Mouse (Mus musculus) lung, embryonic 14.5 days (tissue): ENCODE measurements around the gene Hnrnph1. TPM values are rescaled to one million over a fixed set of nuclear protein-coding genes. Genes with fewer than 3 reads are reported as not detected.

Experiments used
- ATAC-seq: fragments of 200-750 bp; cut with Nextera tagmentation; 2 replicates; pipeline ENCODE4 v1.8.0; 2017; ENCODE audit warnings: mild to moderate bottlenecking, moderate TSS enrichment, moderate library complexity; ENCODE audit not compliant: insufficient read depth
- DNase-seq: peaks from one replicate; pipeline ENCODE4 v3.0.0-alpha.2; 2015
- H3K27ac ChIP-seq: fragments of 300-500 bp; sonication (generic); 2 replicates; pipeline ENCODE4 v1.5.1; 2014; ENCODE audit warnings: low read depth, mild to moderate bottlenecking, moderate library complexity
- H3K27me3 ChIP-seq: fragments of 300-500 bp; sonication (generic); 2 replicates; pipeline ENCODE4 v1.6.1; 2014; ENCODE audit warnings: low read length, control low read depth; ENCODE audit not compliant: insufficient read depth
- H3K36me3 ChIP-seq: fragments of 300-500 bp; sonication (generic); 2 replicates; pipeline ENCODE4 v1.6.1; 2014; ENCODE audit warnings: control low read depth; ENCODE audit not compliant: insufficient read depth
- H3K4me1 ChIP-seq: fragments of 300-500 bp; sonication (generic); 2 replicates; pipeline ENCODE4 v1.6.1; 2014; ENCODE audit warnings: antibody characterized with exemption, control low read depth; ENCODE audit not compliant: insufficient read depth
- H3K4me2 ChIP-seq: fragments of 300-500 bp; sonication (generic); 2 replicates; pipeline ENCODE4 v1.6.1; 2014; ENCODE audit warnings: mild to moderate bottlenecking
- H3K4me3 ChIP-seq: fragments of 300-500 bp; sonication (generic); 2 replicates; pipeline ENCODE4 v1.5.1; 2014; ENCODE audit warnings: low read depth, low read length
- H3K9ac ChIP-seq: fragments of 300-500 bp; sonication (generic); 2 replicates; pipeline ENCODE4 v1.6.1; 2014
- H3K9me3 ChIP-seq: fragments of 300-500 bp; sonication (generic); 2 replicates; pipeline ENCODE4 v1.6.1; 2016; ENCODE audit warnings: low read depth, low read length, control low read depth
- CTCF ChIP-seq: IDR thresholded peaks from 2 replicates; pipeline ENCODE4 v1.5.1; 2016; ENCODE audit warnings: antibody characterized with exemption, low read depth
- WGBS: fragments of 180-500 bp; shearing (Covaris S2); extraction: QIAGEN DNeasy Blood & Tissue Kit; methylation state at CpG from one replicate; pipeline ENCODE4 v1.1.7; 2014; 5-methylcytosine and 5-hydroxymethylcytosine counted together
- polyA plus RNA-seq: library from polyadenylated mRNA; unstranded; fragments of >200 nt; fragmentation: Nextera tagmentation; extraction: Ambion mirVana; gene quantifications from 2 replicates; pipeline ENCODE4 v1.2.1, GENCODE M21; 2014

The Hnrnph1 gene
- polyA plus RNA-seq, 1 experiment from 2014 or later = 573 TPM

DNA sequence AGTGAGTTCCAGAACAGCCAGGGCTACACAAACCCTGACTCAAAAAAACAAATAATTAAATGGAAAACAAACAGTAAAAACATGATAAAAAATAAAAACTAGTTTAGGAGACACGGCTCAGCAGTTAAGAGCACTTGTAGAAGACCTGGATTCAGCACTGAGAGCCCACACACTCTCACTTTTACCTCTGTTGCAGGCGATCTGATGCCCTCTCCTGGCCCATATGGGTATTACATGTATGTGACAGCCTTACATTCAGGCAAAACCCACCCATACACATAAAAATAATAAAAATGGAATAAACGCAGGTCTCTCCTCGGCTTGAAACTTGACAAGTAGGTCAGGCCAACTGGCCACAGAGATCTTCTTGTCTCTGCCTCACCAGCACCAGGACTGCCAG lies 12.2 kb upstream of the Hnrnph1 start:
- TF ChIP-seq CTCF = peak; percentile 93
- no peaks in the 10 kb centered on the region for H3K9me3 ChIP-seq
- DNase-seq (peak; percentile 93), ATAC-seq (peak; percentile 67; the same call in 1 of the 2 replicates)
- no peak overlapping the region for H3K9ac ChIP-seq
- H3K27me3 ChIP-seq = no peaks in the 10 kb centered on the region
- WGBS = 7% methylated on average over 4 of the region's 4 CpGs
- no peak overlapping the region for H3K27ac ChIP-seq
- H3K36me3 ChIP-seq = no peaks in the 10 kb centered on the region
- H3K4me3 ChIP-seq = no peak overlapping the region
- no peaks in the 10 kb centered on the region for H3K4me1 ChIP-seq
- H3K4me2 ChIP-seq = no peak overlapping the region

DNA sequence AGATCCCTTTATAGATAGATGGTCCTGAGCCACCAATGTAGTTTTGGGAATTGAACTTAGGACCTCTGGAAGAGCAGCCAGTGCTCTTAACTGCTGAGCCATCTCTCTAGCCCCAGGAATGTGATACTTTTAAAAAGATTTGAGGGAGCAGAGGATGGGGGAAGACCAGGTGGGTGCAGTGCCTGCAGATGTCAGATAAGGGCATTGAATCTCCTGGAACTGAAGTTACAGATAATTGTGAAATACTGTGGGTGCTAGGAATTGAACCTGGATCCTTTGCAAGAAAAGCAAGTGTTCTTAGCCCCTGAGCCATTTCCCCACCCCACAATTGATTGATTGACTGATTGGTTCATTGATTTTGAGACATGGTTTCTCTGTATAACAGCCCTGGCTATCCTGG lies 11.5 kb upstream of the Hnrnph1 start:
- DNase-seq = no peak
- TF ChIP-seq CTCF = no peak
- H3K4me1 ChIP-seq = no peaks in the 10 kb centered on the region
- no peaks in the 10 kb centered on the region for H3K27me3 ChIP-seq
- H3K9ac ChIP-seq = no peak overlapping the region
- H3K9me3 ChIP-seq = no peaks in the 10 kb centered on the region
- no peak for ATAC-seq
- H3K4me2 ChIP-seq = no peak overlapping the region
- no peak overlapping the region for H3K4me3 ChIP-seq
- H3K27ac ChIP-seq = no peak overlapping the region
- no peaks in the 10 kb centered on the region for H3K36me3 ChIP-seq

DNA sequence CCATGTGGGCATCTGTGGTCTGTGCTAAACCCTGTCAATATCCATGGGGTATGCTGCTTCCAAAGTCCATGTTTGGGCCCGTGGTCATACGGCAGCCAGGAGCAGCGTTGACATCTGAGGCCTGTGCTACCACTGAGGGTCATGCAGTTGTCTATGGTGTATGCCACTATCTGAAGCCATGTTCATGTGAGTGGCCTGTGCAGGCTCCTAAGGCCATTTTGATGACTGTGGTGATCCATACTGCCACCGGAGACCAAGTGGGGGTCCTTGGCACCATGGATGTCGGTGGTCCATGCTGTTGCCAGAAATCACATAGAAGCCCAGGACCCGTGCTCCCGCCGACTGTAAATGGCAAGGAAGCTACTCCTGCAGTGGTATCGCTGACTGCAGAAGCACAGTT lies 9.3 kb upstream of the Hnrnph1 start:
- 93% methylated on average over 9 of the region's 9 CpGs for WGBS
- TF ChIP-seq CTCF = no peak
- Histone ChIP-seq H3K4me3 (no peak overlapping the region), H3K4me1 (no peaks in the 10 kb centered on the region; the same call in 1 of the 2 replicates), H3K36me3 (no peaks in the 10 kb centered on the region), H3K27ac (no peak overlapping the region), H3K9me3 (no peaks in the 10 kb centered on the region), H3K27me3 (no peaks in the 10 kb centered on the region), H3K9ac (no peak overlapping the region), H3K4me2 (no peak overlapping the region)
- ATAC-seq (no peak), DNase-seq (no peak)

DNA sequence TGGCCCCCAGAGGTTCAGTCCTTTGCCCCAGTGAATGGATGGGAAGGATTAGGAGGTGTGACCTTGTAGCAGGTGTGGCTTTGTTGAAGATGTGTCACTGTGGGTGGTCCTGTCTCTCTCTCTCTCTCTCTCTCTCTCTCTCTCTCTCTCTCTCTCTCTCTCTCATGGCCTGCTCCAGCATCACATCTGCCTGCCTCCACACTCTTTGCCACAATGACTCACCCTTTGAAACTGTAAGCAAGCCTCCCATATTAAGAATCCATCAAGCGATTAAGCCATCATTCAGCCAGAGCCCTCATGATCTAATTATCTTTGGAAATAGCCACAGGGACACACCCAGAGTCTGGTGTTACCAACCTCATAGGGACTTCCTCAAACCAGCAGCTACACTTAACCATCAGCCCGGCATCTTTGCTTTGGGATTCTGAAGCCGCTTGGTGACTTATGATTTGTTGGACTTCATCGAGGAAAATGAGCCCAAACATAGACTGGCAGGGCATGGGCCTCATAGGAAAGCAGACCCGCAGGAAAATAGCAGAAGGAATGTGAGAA lies 7.4 kb upstream of the Hnrnph1 start:
- 77% methylated on average over 5 of the region's 5 CpGs for WGBS

DNA sequence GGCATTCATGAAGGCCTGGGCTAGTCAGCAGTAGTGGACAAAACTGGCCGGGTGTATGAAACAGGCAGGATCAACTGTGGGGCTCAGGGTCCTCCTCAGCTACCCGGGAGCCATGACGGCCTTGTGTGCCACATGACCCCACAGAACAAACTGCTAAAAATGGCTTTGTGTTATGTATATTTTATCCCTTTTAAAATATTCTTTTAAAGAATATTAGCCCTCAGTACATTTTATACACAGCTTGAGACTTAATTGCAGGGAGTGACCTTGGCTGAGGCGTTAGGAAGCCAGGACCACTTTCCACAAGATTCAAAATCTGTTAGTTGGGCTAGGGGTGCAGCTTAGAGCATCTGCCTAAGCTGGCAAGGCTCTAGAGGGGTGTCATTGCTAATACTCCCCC lies 5.8 kb upstream of the Hnrnph1 start:
- Histone ChIP-seq H3K27ac (peak overlapping the region; percentile 24; the same call in 1 of the 2 replicates), H3K36me3 (no peaks in the 10 kb centered on the region), H3K9ac (peak overlapping the region; percentile 38), H3K27me3 (no peaks in the 10 kb centered on the region), H3K4me3 (no peak overlapping the region), H3K9me3 (no peaks in the 10 kb centered on the region), H3K4me1 (no peaks in the 10 kb centered on the region; the same call in 1 of the 2 replicates), H3K4me2 (peak overlapping the region; percentile 76)
- WGBS = 52% methylated on average over 4 of the region's 4 CpGs
- ATAC-seq (no peak), DNase-seq (peak; percentile 34)
- no peak for TF ChIP-seq CTCF

More for the DNA sequence above, 7.4 kb upstream of the Hnrnph1 start:
- H3K9me3 ChIP-seq = no peaks in the 10 kb centered on the region
- H3K4me2 ChIP-seq = no peak overlapping the region
- no peaks in the 10 kb centered on the region for H3K27me3 ChIP-seq
- no peak overlapping the region for H3K27ac ChIP-seq
- DNase-seq = no peak
- H3K9ac ChIP-seq = no peak overlapping the region
- H3K4me3 ChIP-seq = no peak overlapping the region
- H3K36me3 ChIP-seq = no peaks in the 10 kb centered on the region
- H3K4me1 ChIP-seq = no peaks in the 10 kb centered on the region; the same call in 1 of the 2 replicates
- no peak for ATAC-seq
- no peak for TF ChIP-seq CTCF

DNA sequence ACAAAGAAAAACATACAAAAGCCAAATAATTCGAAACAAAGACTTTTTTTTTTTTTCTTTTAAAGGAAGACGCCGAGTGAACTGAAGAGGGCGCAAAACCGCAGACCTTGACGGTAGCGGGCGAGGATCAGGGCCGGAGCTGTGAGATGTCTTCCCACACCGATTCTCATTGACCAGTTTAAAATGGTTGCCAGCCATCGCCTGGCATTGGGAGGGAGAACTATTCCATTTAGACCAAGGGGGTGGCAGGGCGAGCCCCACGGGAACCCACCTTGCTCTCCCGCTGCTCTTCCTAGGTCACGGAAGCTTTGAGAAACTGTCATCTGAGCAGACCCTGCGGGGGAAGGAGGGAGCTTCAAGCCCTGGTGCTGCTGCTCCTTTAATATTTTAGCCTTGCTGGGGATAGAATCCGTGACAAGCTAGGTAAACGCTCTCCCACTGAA lies 5.4 kb upstream of the Hnrnph1 start:
- Histone ChIP-seq H3K4me3 (peak overlapping the region; percentile 39), H3K4me1 (no peaks in the 10 kb centered on the region; the same call in 1 of the 2 replicates), H3K36me3 (no peaks in the 10 kb centered on the region), H3K9ac (peak overlapping the region; percentile 67), H3K27me3 (no peaks in the 10 kb centered on the region), H3K27ac (peak overlapping the region; percentile 1; the same call in 1 of the 2 replicates), H3K4me2 (peak overlapping the region; percentile 76), H3K9me3 (no peaks in the 10 kb centered on the region)
- WGBS = under 1% methylated on average over 18 of the region's 18 CpGs
- ATAC-seq (no peak; the same call in 1 of the 2 replicates), DNase-seq (peak; percentile 87)
- peak; percentile 57 for TF ChIP-seq CTCF

DNA sequence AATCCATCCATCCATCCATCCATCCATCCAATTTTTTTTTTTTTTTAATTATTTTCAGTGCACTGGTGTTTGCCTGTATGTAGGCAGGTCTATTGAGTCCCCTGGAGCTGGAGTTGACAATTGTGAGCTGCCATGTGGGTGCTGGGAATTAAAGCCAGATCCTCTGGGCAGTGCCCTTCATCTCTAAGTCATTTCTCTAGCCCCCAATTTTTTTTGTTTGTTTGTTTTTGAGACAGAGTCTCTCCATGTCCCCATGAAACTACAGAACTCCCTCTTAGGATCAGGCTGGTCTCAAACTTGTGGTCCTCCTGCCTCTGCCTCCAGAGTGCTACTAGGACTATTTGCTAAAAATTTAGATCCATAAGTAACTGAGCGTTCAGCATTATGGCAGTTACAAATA lies 4.9 kb upstream of the Hnrnph1 start:
- Histone ChIP-seq H3K4me1 (no peaks in the 10 kb centered on the region; the same call in 1 of the 2 replicates), H3K27ac (no peak overlapping the region), H3K4me3 (no peak overlapping the region; the same call in 1 of the 2 replicates), H3K4me2 (peak overlapping the region; percentile 76), H3K36me3 (no peaks in the 10 kb centered on the region), H3K9ac (no peak overlapping the region), H3K27me3 (no peaks in the 10 kb centered on the region), H3K9me3 (no peaks in the 10 kb centered on the region)
- ATAC-seq (no peak), DNase-seq (no peak)
- 86% methylated on average over 1 of the region's 1 CpGs for WGBS
- no peak for TF ChIP-seq CTCF

DNA sequence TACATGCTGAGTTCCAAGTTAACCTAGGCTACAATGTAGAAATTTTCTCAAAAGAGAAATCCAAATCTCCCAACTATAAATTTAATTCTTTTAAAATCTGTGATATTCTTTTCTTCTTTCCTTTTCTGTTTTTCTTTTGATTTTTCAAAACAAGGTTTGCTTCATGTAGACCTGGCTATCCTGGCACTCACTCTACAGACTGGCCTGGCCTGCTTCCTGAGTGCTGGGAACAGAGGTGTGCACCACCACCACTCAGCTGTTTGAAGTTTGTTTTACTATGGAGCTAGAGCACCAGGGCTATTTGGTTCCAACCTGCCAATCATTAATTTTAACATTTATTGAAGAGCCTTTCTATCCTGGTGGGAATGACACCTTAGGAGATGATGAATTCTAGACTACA lies 3.7 kb upstream of the Hnrnph1 start:
- H3K4me2 ChIP-seq = no peak overlapping the region
- no peak for DNase-seq
- H3K36me3 ChIP-seq = no peaks in the 10 kb centered on the region
- no peaks in the 10 kb centered on the region for H3K9me3 ChIP-seq
- no peak for ATAC-seq
- H3K4me3 ChIP-seq = no peak overlapping the region
- no peak for TF ChIP-seq CTCF
- H3K27ac ChIP-seq = no peak overlapping the region
- H3K4me1 ChIP-seq = no peaks in the 10 kb centered on the region; the same call in 1 of the 2 replicates
- no peak overlapping the region for H3K9ac ChIP-seq
- no peaks in the 10 kb centered on the region for H3K27me3 ChIP-seq
